Mouse (Mus musculus) spleen, adult 2 months (tissue): ENCODE data around the gene Orm3. TPM values are rescaled to one million over a fixed set of nuclear protein-coding genes. Genes with fewer than 3 reads are reported as not detected.

ENCODE experiments used
- DNase-seq, 2 experiments: peaks; one replicate each; pipeline versions ENCODE4 v3.0.0 to v3.0.0-alpha.2; 2012 to 2021; ENCODE audit warnings: low spot score in 2 of 2, low read depth in 1 of 2
- H3K27ac ChIP-seq: fragments of 200-500 bp; 2 replicates; pipeline ENCODE4 v1.5.1; 2012; ENCODE audit warnings: low read length, inconsistent platforms; ENCODE audit not compliant: insufficient read depth
- H3K27me3 ChIP-seq: fragments of 200-500 bp; 2 replicates; pipeline ENCODE4 v1.6.1; 2012; ENCODE audit warnings: mild to moderate bottlenecking, moderate library complexity, low read length, inconsistent platforms; ENCODE audit not compliant: control insufficient read depth, insufficient read depth
- H3K36me3 ChIP-seq: fragments of 200-500 bp; 2 replicates; pipeline ENCODE4 v1.6.1; 2012; ENCODE audit warnings: mild to moderate bottlenecking, low read length, inconsistent platforms; ENCODE audit not compliant: control insufficient read depth, insufficient read depth
- H3K4me1 ChIP-seq: fragments of 200-500 bp; 2 replicates; pipeline ENCODE4 v1.6.1; 2011; ENCODE audit warnings: inconsistent platforms; ENCODE audit not compliant: control insufficient read depth, insufficient read depth, insufficient read length
- H3K4me3 ChIP-seq: fragments of 200-500 bp; 2 replicates; pipeline ENCODE4 v1.5.1; 2011; ENCODE audit warnings: mild to moderate bottlenecking, inconsistent platforms; ENCODE audit not compliant: insufficient read depth, insufficient read length; ENCODE audit errors: extremely low read depth
- CTCF ChIP-seq: fragments of 200-500 bp; IDR thresholded peaks from 2 replicates; pipeline ENCODE4 v1.5.1; 2011; ENCODE audit warnings: mild to moderate bottlenecking, inconsistent platforms; ENCODE audit not compliant: insufficient read depth, insufficient read length, insufficient replicate concordance; ENCODE audit errors: extremely low read depth
- POLR2A ChIP-seq: fragments of 200-500 bp; IDR thresholded peaks from 2 replicates; pipeline ENCODE4 v1.6.1; 2011; ENCODE audit warnings: low read depth, low read length, inconsistent platforms
- WGBS: fragments of 180-500 bp; shearing (Covaris S2); methylation state at CpG from one replicate; pipeline ENCODE4 v1.1.7; 2018; 5-methylcytosine and 5-hydroxymethylcytosine counted together
- polyA plus RNA-seq: library from polyadenylated mRNA; depleted of rRNA; stranded (reverse); fragments of >200 nt; gene quantifications from 2 replicates; pipeline ENCODE4 v1.2.3, GENCODE M21; 2012

The Orm3 gene
- polyA plus RNA-seq, 1 experiment = not detected

DNA sequence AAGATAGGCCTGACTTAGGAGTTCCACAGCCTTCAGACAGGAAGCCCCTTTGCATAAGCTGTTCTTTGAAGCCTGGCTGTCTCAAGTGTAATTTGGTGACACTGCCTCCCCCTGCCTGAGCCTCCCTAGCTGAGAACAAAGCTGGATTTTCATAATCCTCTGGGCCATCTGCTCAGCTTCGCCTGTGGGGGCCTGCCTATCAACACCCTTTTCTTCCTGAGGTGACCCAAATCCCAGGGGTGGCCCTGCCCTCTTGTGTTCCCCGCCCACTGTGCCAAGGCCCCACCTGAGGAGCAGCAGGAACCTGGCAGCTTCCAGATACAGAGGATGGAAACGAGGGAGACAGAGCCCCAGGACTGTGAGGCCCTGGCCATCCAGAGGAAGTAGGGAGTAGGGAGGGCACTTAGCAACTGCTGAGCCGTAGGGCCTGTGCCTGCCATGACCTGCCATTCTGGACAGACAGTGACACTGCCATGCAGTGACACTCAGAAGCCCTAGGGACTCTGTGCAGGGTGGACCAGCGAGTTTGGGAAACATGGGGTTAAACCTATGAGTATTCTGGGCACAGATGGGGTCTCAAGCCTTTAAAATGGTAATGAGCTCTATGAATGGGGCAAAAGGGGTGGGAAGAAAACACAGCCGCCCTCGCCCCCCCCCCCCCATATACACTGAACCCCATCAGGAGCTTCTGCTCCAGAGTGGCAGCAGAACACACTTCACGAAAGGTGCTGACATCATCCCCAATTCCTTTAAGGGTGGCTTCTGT is 33.3 kb downstream of the Orm3 start:
- peak overlapping the region; percentile 87 for H3K27ac ChIP-seq

DNA sequence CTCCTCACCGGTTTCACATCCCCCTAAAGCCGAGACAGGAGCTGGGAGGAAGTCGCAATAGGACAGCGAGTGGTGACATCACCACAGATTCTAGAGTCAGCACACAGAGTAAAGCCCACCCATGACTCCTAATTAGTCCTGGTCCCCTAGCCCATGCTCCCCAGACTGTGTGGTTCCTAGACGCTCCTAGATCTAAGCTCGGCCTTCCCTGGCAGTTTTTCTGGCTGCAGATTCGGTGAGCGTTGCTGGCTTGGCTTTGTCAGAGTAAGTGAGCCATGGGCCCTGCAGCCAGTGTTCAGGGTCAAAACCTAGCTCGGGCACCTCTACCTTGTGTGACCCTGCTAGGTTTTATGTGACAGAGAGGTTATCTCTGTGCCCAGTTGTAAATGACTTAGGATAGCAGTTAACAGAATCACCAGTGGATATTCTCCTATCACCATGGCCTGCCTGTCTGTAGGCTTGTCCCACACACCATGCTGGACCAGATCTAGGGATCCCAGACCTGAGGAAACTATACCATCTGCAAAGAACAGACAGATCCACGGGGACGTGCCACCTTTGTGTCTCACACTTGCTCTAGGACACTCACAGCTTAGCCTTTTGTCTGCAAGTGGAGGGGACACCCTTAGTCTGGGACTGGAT is 34.0 kb downstream of the Orm3 start:
- WGBS = 62% methylated on average over 11 of the region's 11 CpGs
- Histone ChIP-seq H3K4me3 (no peak overlapping the region), H3K27me3 (no peaks in the 10 kb centered on the region), H3K36me3 (peaks cover 57% of the 10 kb centered on the region), H3K27ac (peak overlapping the region; percentile 36; the same call in 1 of the 2 replicates), H3K4me1 (peaks cover 72% of the 10 kb centered on the region; the same call in 1 of the 2 replicates)
- no peak for DNase-seq
- no peak for TF ChIP-seq CTCF
- TF ChIP-seq POLR2A = no peak

More for the DNA sequence above, 33.3 kb downstream of the Orm3 start:
- 25% methylated on average over 8 of the region's 8 CpGs for WGBS
- no peaks in the 10 kb centered on the region for H3K27me3 ChIP-seq
- H3K4me3 ChIP-seq = no peak overlapping the region
- DNase-seq = peak in 1 of 2 experiments; percentile 56
- H3K36me3 ChIP-seq = peaks cover 53% of the 10 kb centered on the region
- TF ChIP-seq POLR2A (no peak), CTCF (no peak)
- peaks cover 72% of the 10 kb centered on the region; the same call in 1 of the 2 replicates for H3K4me1 ChIP-seq

DNA sequence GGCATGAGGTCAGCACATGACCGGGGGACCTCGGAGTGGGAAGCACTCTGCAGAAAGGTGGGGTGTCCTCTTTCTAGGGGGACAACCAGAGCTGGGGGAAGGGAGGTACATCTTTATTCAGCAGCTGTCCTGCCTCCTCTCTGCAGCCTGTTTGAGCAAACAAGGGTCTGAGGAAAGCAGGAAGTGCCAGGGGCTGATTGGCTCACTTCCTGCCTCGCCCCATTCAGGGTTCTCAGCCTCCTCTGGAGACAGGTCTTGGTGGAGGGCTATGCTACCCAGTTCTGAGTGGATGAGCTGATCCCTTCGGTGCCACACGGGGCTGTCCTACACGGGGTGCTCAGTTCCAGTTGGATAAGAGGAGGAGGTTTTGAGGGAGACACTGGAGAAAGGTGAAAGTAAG is 35.4 kb downstream of the Orm3 start:
- Histone ChIP-seq H3K36me3 (peaks cover 55% of the 10 kb centered on the region), H3K4me3 (no peak overlapping the region), H3K4me1 (peaks cover 62% of the 10 kb centered on the region; the same call in 1 of the 2 replicates), H3K27ac (peak overlapping the region; percentile 60), H3K27me3 (no peaks in the 10 kb centered on the region)
- no peak for DNase-seq
- TF ChIP-seq POLR2A (no peak), CTCF (no peak)
- 43% methylated on average over 6 of the region's 6 CpGs for WGBS

DNA sequence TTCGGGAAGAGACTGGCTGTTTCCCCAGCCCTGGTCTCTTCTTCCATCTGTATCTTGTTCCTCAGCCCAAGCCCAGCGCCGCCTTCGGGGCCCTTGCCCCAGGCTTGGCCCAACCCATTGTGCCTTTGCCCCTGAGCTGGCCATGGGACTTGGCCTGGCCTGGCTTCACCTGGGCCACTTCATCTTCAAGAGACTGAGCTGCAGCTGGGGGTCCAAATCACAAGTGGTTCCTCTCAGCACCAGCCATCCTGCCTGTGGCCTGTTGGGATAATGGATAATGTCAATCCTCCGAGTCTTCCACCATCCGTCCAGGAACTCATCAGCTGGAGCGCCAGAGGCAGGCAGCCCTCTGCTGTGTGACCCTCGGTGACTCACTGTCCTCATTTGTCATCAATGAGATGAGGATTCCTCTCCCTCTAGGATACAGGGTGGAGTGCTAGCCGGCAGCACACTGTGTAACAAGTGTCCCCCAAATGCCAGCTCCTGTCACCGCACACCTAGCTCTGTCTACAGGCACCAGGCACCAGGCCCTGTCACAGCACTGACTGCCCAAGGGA is 42.1 kb downstream of the Orm3 start:
- WGBS = 91% methylated on average over 10 of the region's 10 CpGs
- no peaks in the 10 kb centered on the region for H3K27me3 ChIP-seq
- TF ChIP-seq CTCF = no peak
- no peak for TF ChIP-seq POLR2A
- peaks cover 33% of the 10 kb centered on the region for H3K36me3 ChIP-seq
- no peak overlapping the region for H3K4me3 ChIP-seq
- H3K27ac ChIP-seq = peak overlapping the region; percentile 99
- DNase-seq = no peak
- peaks cover 27% of the 10 kb centered on the region; the same call in 1 of the 2 replicates for H3K4me1 ChIP-seq

DNA sequence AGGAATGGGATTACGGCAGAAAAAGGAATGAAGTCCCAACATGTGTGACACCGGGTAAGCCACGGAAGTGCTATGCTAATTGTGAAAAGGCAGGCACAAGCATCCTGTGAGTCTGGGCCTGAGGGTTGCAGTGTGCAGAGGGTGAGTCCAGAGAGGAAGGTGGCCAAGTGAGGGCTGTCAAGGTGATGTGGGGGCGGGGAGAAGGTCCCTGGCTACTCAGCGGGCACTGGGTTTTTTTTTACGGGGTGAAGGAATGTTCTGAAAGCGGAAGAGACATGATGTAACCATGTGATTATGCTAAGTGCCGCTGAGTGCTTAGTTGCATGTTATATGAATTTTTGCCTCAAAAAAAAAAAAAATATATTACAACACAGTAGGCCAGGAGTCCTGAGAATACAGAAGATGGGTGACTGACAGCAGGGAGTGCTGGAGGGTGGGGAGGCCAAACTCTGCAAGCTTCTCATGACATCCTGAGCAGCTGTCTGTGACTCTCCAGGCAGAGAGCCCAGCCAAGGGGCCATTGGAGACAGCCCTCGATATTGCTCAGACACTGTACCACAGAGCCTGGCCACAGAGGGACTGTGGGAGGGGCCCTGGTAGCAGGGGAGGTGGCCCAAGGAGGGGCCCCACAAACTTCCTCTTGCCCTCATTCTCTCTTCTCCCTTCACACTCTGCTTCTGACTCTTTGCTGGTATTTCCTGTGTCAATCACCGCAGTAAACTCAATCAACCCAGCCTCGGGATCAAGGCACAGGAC is 43.1 kb downstream of the Orm3 start:
- 9% methylated on average over 11 of the region's 11 CpGs for WGBS
- H3K27me3 ChIP-seq = no peaks in the 10 kb centered on the region
- peak; percentile 65 to 76 for DNase-seq
- peak overlapping the region; percentile 49 for H3K4me3 ChIP-seq
- TF ChIP-seq CTCF (no peak), POLR2A (peak; percentile 21; the same call in 1 of the 2 replicates)
- peaks cover 33% of the 10 kb centered on the region for H3K36me3 ChIP-seq
- peak overlapping the region; percentile 99 for H3K27ac ChIP-seq
- H3K4me1 ChIP-seq = peaks cover 29% of the 10 kb centered on the region; the same call in 1 of the 2 replicates

DNA sequence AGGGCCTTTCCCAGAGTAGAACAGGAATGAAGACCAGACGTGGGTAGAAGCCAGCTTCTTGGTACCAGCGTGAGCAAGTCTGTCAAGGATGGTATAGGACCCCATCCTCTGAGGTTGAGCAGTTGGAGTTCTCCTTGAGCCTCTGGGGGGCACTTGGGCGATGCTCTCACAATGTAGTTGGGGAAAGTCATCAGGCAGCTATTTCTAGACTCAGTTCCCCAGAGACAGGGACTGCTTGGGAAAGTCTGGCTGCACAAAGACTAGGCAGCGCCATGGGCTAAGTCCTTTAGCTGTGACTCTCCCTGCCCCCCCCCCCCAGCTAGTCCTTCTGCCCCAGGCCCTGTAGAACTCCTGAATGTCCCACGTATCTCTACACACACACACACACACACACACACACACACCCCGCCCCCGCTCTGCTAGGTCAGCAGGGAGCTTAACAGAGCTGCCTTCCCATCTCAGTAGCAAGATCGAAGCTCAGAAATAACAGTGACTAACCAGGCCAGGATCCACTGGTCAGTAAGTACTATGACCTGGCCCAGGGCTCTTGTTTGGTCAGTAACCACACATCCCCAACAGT is 43.8 kb downstream of the Orm3 start:
- WGBS = 28% methylated on average over 8 of the region's 8 CpGs
- Histone ChIP-seq H3K4me3 (peak overlapping the region; percentile 49; the same call in 1 of the 2 replicates), H3K27ac (peak overlapping the region; percentile 99), H3K27me3 (no peaks in the 10 kb centered on the region), H3K4me1 (peaks cover 31% of the 10 kb centered on the region; the same call in 1 of the 2 replicates), H3K36me3 (peaks cover 26% of the 10 kb centered on the region)
- no peak for DNase-seq
- TF ChIP-seq POLR2A (no peak), CTCF (no peak)
